Mouse (Mus musculus) cortical plate, adult 2 months (tissue): ENCODE measurements around the gene Ctdsp1.

ENCODE experiments used
- CTCF ChIP-seq: fragments of 200-500 bp; IDR thresholded peaks from 2 replicates; pipeline ENCODE4 v1.5.1; 2011; ENCODE audit warnings: mild to moderate bottlenecking, control low read depth, low read length; ENCODE audit not compliant: insufficient read depth; ENCODE audit errors: extremely low read depth
- POLR2A ChIP-seq: fragments of 200-500 bp; IDR thresholded peaks from 2 replicates; pipeline ENCODE4 v1.6.1; 2011; ENCODE audit warnings: mild to moderate bottlenecking, low read length, control low read depth; ENCODE audit not compliant: insufficient read depth; ENCODE audit errors: extremely low read depth

- no peak for TF ChIP-seq CTCF
- TF ChIP-seq POLR2A: no peak
Measured at GRCm38 (mm10) chr1:74386363-74386713, 5.0 kb upstream of the Ctdsp1 start.
